Mouse (Mus musculus) c-Kit-negative CD71-positive TER-119-positive erythroid progenitor cells, embryonic 14.5 days (primary cell): ENCODE results near the gene Abcb4.
"Not testable (repeated sequence)": the region's sequence is repeated elsewhere in the genome, so short reads cannot be mapped to it uniquely, and the experiment has no call there.

Experiments
- DNase-seq: peaks from one replicate; pipeline ENCODE4 v3.0.0-alpha.2; 2013; ENCODE audit warnings: low read depth, low spot score

The Abcb4 gene

DNA sequence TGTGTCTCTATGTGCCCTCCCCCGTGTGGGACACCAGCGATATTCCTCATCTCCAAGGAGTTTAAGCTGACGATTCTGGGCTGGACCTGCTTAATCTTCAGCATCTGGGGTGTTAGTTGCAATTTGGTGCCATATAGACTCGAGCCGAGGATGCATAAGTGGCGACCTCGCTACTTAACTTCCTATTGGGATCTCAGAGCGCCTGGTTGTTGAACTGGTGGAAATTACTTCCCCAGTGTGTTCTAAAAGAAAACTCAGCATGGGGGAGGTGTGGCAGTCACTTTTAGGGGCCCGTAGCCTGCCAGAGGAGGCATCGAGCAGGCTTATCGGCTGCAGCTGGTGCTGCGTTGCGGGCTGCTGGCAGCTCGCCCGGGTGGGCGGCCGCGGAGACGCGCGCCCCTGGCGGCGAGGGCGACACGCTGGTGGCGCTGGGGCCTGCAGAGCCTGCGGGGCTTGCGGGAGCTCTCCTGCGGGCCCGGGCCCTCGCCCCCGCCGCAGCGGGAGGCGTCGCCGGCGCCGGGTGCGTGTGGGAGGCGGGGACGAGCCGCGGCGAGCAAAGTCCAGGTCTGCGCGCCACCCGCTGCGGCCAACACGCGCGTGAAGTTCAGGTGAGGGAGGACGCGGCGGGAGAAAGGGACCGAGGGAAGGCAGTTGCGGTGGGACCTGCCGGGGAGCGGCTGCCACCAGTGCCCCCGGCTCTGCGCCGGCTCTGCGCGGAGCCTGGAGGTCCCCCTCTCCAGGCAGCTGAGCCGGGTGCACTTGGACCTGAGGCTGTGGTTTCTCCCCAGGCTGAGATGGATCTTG lies at the start of gene Abcb4:
Gene Abcb4 (plus strand): TSS at position 418 of the 804 bp plus-strand sequence.
- peak; percentile 75 for DNase-seq

GRCm38 (mm10) chr5:8848607-8849575 lies 44.6 kb upstream of the Abcb4 start:
- DNase-seq: not testable (repeated sequence)

GRCm38 (mm10) chr5:8850851-8851250 lies 42.7 kb upstream of the Abcb4 start:
- DNase-seq: no peak

- no peak for DNase-seq
Observed at GRCm38 (mm10) chr5:8857201-8857600, 36.3 kb upstream of the Abcb4 start.

DNA sequence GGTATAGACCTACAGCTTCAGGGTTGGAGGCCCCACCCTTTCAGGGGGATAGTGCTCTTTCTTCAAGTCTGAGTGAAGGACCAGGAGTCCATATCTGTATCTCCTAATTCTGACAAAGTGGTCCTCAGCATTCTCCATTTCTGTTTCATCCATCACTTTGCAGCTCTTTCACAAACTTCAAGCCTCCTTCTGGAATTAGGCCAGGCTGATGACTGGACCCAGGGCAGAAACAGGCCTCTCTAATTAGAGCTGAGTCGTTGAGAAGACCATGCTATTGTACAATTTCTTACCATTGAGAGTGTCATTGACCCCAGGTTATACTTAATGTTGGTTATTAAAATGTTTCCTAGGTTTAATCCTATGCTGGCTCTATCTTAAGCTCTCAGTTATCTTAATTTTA lies 31.7 kb upstream of the Abcb4 start:
- no peak for DNase-seq

DNA sequence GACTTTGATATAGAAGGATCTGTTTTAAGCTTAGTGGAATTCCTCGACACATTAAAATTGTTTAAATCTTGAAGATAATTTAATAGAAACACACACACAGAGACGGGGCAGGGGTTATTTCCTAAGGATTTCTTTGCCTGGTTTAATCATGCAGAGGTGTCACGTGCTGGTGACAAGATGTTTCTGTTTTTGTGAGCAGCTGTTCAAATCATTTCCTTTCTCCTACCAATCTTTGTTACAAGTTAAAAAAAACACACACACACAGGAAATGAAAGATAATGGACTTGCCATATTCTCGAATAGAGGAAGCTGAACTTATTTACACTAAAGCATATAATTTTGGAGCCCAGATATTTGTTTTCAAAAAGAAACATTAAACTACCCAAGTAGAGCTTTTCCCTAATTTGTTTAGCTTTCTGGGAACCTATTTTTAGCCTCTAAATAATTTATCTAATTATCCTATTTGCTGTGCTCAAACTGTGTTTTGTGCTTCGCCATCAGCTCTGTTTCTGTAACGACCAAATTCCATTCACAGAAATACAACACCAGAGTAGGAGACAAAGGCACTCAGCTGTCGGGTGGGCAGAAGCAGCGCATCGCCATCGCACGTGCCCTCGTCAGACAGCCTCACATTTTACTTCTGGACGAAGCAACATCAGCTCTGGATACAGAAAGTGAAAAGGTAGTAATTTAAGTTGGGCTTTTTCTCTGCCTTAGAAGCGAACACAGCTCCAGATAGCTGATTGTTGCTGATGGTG lies 29.8 kb upstream of the Abcb4 start:
- no peak for DNase-seq

GRCm38 (mm10) chr5:8865630-8866029 lies 27.9 kb upstream of the Abcb4 start:
- DNase-seq: not testable (repeated sequence)

DNA sequence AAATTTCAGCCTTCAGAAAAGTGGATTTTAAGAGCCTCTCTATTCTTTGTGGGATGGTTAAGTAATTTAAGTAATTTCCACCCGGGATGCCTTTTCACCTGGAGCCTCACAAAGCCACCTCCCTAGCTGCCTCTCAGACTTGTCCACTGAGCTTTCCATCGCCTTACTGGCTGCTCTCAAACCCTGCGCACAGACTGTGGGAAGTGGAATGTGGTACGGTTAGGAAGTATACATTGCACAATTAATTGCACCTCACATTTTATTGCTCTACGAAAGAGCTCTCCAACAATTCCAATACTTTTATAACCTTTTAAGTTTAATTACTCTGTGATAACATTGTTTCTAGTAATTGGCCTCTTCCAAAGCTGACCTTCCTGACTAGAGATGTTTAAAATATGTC lies 27.2 kb upstream of the Abcb4 start:
- no peak for DNase-seq

- DNase-seq: peak; percentile 11
Observed at GRCm38 (mm10) chr5:8868019-8868418, 25.5 kb upstream of the Abcb4 start.

GRCm38 (mm10) chr5:8872979-8873915 lies 20.3 kb upstream of the Abcb4 start:
- no peak for DNase-seq

GRCm38 (mm10) chr5:8877086-8877485 lies 16.4 kb upstream of the Abcb4 start:
- DNase-seq: no peak

GRCm38 (mm10) chr5:8877800-8878199 lies 15.7 kb upstream of the Abcb4 start:
- DNase-seq: no peak

DNA sequence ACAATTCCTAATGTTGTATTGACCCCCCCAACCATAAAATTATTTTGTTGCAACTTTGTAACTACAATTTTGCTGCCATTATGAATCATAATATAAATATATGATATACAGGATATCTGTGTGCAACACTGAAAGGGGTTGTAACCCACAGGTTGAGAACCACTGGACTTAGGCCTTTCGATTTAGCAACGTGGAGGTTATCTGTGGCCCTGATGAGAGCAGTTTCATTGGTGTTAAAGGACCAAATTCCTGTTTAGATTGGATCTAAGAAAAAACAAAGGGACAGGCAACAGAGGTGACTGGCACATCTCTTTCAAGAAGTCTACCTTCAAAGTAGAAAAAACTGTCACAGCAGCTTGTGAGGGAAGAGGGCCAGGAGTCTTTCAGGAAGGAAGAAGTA lies 7.7 kb upstream of the Abcb4 start:
- DNase-seq: no peak

- DNase-seq: peak; percentile 56
Observed at GRCm38 (mm10) chr5:8894104-8894425, 548 bp downstream of the Abcb4 start.

GRCm38 (mm10) chr5:8894641-8895490 lies 1.3 kb downstream of the Abcb4 start:
- DNase-seq: peak; percentile 77

GRCm38 (mm10) chr5:8896198-8896597 lies 2.7 kb downstream of the Abcb4 start:
- DNase-seq: peak; percentile 9

DNA sequence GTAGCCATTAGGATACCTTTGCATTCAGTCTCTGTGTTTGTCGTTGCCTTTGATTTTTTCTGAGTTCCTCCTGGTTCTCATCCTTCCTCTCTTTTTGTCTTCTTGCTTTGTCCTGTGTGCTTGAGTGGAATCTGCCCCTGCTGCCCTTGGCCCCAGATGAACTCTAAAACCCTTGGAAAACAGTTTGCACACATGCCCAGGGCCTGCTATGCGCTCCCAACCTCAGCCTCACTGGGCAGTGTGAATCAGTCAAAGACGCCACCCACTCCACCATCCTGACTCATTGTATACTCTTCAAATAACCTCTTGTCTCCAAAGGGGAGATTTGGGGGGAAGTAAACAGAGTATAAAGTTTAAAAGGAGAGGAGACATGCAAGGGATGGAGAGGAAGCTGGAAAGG lies 4.7 kb downstream of the Abcb4 start:
- no peak for DNase-seq

DNA sequence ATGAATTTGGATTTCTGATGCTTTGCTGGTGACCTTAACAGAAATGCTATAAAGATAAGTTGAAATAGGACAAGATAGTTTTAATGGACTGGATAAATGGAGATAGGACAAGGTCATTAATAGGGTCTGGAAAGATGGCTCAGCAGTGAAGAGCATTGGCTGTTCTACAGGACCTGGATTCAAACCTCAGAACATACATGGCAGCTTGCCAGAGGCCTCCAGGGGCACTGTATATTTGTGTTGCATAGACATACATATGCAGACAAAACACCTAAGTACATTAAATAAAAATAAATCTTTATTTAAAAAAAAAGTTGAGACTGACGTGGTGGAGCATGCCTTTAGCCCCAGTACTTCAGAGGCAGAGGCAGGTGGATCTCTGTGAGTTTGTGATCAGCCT lies 7.5 kb downstream of the Abcb4 start:
- no peak for DNase-seq

DNA sequence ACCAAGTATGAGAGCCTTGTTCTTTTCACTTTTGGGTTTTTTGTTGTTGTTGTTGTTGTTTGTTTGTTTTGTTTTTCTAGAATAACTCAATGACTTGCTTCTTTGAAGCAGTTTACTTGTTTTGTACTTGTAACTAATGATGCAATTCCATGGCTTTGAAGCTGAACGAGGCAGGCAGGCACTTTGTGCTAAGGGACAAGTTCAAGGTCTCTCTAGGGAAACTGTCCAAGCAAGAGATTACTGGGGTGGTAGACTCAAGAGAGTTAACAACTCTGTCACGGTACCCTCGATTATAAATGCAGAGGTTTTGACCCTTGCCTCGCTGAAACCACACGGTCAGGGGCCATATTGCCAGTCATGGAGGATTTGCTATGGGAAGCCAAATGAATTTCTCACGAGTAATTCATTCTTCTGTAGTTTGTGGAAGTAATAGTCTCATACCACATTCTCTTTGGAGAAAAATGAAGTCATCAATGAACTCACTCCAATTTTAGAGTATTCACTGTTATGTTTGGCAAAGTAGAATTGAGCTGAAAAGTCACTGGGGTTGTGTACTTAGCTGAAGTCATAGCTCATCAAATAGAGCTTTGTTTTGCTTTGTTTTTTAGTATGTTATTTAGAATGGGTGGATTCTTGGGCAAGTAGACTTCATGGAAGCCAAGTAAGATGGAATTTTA lies 8.8 kb downstream of the Abcb4 start:
- no peak for DNase-seq
